Mouse (Mus musculus) urinary bladder, adult 2 months (tissue): ENCODE data around the gene Tmem47. TPM values are rescaled to one million over a fixed set of nuclear protein-coding genes. Genes with fewer than 3 reads are reported as not detected.

Experiments
- DNase-seq: peaks from one replicate; pipeline ENCODE4 v3.0.0; 2022; ENCODE audit warnings: low spot score
- polyA plus RNA-seq: library from polyadenylated mRNA; depleted of rRNA; stranded (reverse); fragments of >200 nt; gene quantifications from 2 replicates; pipeline ENCODE4 v1.2.3, GENCODE M21; 2012; rRNA removed

Gene Tmem47
- polyA plus RNA-seq, result 28.9 and 38.0 TPM in 2 replicates

DNA sequence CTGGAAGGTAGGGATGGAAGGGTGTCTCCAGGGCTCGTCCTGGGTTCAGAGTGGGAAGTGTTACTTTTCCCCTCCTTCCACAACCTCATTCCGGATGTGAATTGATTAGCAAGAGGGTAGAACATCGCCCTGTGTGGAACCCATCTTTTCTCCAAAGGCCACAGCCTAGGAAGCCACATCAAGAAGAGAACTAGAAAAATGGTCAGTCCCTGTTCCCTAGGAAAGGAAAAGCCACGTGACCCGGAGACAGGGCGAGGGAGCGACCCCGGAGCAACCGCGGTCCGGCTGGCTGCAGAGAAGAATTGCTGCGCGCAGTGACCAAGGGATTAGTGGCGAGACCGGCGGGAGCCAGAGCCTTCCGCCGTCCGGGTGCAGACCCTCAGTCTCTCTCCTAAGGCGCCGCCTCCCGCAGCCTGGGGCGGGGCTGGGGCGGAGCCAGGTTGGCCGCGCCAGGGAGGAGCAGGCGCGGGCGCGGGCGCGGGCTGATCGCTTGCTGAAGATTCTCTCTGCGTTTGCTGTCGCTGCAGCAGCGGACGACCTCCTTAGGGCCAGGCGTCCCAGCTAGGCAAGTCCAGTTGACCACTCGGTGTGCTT is at the start of gene Tmem47:
Gene Tmem47, plus strand, starts transcription at position 489 of the 594 bp plus-strand sequence.
- peak; percentile 29 for DNase-seq

DNA sequence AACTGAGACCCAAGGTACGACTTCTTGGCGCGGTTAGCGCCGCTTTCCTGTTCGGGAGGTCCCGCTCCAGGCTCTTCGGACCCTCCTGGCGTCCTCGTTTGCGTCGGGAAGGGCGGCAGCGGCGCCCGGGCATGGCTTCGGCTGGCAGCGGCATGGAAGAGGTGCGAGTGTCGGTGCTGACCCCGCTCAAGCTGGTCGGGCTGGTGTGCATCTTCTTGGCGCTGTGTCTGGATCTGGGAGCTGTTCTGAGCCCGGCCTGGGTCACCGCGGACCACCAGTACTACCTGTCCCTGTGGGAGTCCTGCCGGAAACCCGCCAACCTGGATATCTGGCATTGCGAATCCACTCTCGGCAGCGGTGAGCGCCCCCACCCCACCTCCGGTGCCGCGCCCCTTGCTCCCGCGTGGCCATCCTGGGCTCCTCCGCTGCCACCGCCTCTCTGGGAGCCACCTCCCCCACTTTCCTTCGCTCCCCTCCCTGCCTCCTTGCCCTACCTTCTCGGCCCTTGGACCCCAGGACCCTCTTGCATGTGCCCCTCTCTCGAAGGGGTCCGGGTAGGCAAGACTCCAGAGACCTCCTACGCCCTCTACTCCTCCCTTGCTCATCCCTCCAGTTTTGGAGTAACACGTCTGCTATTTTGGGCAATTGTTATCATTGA is 435 bp downstream of the Tmem47 start:
- peak; percentile 19 for DNase-seq

DNA sequence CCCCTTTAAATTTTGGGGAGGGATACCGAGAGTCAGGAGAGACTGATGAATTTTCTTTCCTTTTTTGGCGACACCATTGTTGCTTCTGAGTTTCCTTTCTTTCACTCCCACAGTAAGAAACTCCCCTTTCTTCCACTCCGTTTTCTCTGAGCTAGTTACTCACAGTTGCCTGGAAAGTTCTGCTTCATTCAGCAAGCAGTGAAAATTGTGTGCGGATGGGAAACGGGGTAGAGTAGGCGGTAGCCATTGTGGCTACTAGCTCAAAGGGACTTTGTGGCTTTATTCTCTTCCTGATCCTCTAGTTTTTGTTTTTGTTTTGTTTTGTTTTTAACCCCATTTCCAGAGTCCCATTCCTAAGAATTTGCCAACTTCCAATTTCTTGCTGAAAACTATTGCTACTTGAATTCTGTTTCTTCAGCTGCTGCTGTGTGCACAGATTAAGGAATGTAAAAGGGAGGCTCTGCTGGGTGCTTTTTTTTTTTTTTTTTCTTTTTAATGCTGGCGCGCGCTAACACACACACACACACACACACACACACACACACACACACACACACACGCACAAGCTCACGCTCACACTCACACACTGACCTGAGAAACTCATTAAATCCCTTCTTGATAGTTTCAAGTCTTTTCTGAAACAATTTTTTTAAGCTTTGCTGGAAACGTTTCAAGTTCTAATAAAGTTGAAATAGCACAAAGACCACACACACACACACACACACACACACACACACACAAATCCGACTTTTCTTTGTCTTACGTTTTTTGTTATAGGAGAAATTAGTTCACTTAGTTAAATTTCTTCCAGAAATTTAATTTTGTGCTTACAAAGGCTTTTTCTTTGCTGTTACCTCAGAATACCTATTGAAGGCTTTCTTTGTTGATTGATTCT is 1.5 kb downstream of the Tmem47 start:
- no peak for DNase-seq

DNA sequence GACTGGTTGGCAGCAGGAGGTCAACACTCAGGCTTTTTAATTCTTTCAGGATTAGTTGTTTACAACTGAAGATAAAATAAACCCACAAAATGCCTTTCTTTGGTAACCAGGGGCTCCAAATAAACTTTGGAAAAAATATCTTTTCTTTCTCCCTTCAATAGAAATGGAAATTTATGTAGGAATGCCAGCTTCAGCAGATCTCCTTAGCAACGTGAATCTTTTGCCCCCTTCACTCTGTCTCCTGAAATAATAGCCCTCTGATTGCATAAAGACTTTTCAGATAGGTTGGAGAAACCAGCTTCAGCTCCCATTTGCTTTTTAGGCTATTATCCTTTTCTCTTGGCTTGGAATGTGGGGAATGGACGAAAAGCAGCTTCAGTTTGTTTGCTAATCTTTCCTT is 2.2 kb downstream of the Tmem47 start:
- no peak for DNase-seq

DNA sequence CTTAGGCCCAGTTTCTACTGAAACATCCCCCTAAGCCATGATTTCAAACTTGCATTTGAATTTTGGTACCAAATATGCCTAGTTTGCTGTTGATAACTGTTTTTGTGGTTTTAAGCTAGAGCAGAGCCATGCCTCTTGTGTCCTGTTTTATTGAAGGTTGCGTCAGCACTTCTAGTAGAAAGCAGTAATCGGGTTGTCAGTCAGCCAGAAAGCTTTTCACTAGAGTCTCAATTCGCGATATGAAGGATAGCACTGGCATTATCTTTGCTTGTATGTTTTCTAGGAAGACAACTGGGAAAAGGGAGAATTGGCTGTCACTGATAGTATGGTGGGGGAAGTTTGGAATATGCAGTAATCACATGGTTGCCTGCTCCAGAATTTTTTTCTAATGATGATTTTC is 3.3 kb downstream of the Tmem47 start:
- no peak for DNase-seq

DNA sequence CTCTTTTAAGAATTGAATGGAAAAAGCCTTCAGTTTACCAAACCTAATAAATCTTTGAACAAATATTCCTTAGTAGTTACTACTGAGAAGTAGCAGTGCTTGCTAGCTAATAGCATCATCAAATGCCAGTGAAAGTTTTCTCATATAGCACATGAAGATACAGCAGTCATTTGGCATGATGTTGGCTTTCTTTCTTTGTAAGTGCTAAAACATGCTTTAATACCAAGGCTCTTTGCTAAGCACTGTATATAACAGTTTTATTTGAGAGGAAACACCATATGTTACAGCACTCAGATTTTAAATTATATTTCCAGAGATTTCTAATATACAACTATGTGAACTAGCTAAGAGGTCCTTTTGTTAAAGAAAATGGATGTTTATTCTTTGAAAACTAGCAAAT is 8.0 kb downstream of the Tmem47 start:
- DNase-seq, result no peak

DNA sequence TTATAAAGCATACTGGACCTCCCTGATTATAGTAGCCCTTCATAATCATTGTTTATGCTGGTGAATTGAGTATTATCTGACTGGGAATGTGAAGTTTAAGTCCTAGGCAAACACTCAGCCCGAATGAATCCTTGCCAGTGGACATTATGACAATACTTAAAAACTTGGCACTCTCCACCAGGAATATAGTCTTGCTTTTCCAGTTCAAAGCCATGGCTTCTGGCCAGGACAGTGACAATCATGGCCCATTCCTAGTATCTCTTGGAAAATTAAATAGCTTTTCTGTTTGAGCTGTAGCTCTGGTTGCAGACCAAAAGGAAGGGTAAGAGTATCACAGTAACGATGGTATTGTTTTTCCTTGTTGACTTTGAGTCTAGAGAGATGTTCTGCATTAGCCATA is 10.5 kb downstream of the Tmem47 start:
- no peak for DNase-seq

DNA sequence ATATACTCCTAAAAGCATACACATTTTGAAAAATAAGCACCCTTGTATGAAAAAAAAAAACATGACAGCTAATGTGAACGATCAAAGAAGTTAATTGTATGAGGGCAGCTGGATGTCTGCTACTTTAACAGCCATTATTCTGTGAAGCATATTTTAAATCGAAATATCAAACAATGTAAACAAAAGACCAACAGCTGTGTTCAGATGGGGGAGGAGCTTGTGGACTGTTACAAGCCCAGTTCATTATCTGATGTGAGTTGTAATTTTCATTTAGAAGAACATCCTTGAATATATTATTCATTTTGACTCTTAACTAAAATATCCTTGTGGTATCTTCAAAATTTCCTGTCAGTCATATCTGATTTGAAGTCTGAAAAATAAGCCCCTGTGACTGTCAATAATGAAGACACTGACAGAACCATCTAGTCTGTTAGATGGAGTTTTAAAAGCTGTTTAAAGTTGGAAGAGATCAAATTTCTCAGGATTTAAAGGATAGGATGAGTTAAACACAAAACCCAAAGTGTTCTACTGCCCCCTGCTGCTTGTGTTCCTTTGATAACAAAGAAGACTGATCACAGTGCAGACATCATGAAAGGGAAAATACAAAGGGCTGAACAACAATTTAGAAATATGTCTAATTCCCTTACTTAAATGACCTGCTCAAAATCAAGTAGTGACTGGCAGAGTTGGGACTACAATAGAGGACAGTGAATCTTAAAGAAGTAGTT is 14.7 kb downstream of the Tmem47 start:
- DNase-seq, result no peak

DNA sequence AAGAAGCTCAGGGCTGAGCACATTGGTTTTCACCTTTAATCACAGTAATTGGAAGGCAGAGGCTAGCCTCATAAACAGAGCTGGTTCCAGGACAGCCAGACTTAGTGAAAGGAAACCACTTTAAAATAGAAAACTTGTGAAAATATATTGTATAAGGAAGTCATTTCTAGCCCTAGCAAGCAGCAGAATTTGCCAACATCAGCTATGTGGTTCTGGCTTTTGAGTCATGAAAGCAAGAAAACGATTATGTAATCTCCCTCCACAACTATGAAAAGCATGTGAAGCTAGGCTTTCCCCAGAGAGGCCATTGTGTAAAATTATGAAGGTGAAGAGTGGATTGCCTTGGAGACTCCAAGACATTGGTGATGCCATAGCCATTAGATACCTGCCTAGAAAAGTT is 76.9 kb downstream of the Tmem47 start:
- no peak for DNase-seq
